Mouse (Mus musculus) embryonic fibroblast, embryonic 13.5 days (primary cell): ENCODE measurements around the gene Olfr1383. TPM values are rescaled to one million over a fixed set of nuclear protein-coding genes. Genes with fewer than 3 reads are reported as not detected.
A peak's percentile ranks its signal among the peaks of the same experiment; 100 is the strongest.
"Not testable (repeated sequence)": the region's sequence is repeated elsewhere in the genome, so short reads cannot be mapped to it uniquely, and the experiment has no call there.

Experiments
- H3K27ac ChIP-seq: 2 replicates; pipeline ENCODE4 v1.5.1; 2012; ENCODE audit warnings: low read length, control low read depth, inconsistent platforms; ENCODE audit not compliant: insufficient read depth
- H3K4me1 ChIP-seq: 2 replicates; pipeline ENCODE4 v1.6.1; 2011; ENCODE audit warnings: low read length; ENCODE audit not compliant: control insufficient read depth, insufficient read depth
- H3K4me3 ChIP-seq: 2 replicates; pipeline ENCODE4 v1.5.1; 2011; ENCODE audit warnings: mild to moderate bottlenecking, control low read depth, low read length; ENCODE audit not compliant: insufficient read depth
- CTCF ChIP-seq: IDR thresholded peaks from 2 replicates; pipeline ENCODE4 v1.5.1; 2011; ENCODE audit warnings: mild to moderate bottlenecking, control low read depth, low read length, moderate library complexity, borderline replicate concordance; ENCODE audit not compliant: insufficient read depth
- POLR2A ChIP-seq: IDR thresholded peaks from 2 replicates; pipeline ENCODE4 v1.6.1; 2011; ENCODE audit warnings: low read depth, mild to moderate bottlenecking, control low read depth, low read length, moderate library complexity
- polyA plus RNA-seq: library from polyadenylated mRNA; stranded (reverse); fragments of >200 nt; gene quantifications from 2 replicates; pipeline ENCODE4 v1.2.4, GENCODE M21; 2011; ENCODE audit warnings: low read depth; ENCODE audit not compliant: missing spikeins, insufficient read length

Olfr1383 gene
- polyA plus RNA-seq, result not detected in 2 replicates

- TF ChIP-seq CTCF (no peak), POLR2A (no peak)
Measured at GRCm38 (mm10) chr11:49519348-49519747, at the start of gene Olfr1383. Gene Olfr1383 (plus strand): TSS chr11:49519648.

GRCm38 (mm10) chr11:49485973-49486372 lies 33.5 kb upstream of the Olfr1383 start:
- Histone ChIP-seq H3K27ac (no peak overlapping the region), H3K4me1 (no peaks in the 10 kb centered on the region), H3K4me3 (no peak overlapping the region)
- TF ChIP-seq CTCF (no peak), POLR2A (no peak)

More at GRCm38 (mm10) chr11:49519348-49519747, at the start of gene Olfr1383:
- Histone ChIP-seq H3K4me3 (no peak within 1 kb of the TSS), H3K4me1 (no peaks in the 10 kb centered on the region), H3K27ac (no peak within 1 kb of the TSS)

- not testable (repeated sequence) for H3K4me3 ChIP-seq, H3K4me1 ChIP-seq, H3K27ac ChIP-seq
Measured at GRCm38 (mm10) chr11:49488770-49489169, 30.7 kb upstream of the Olfr1383 start, which contains the start of gene Olfr1385. Gene Olfr1385 (plus strand): TSS chr11:49489070.

GRCm38 (mm10) chr11:49518086-49518485 lies 1.4 kb upstream of the Olfr1383 start:
- no peak overlapping the region for H3K4me3 ChIP-seq
- H3K27ac ChIP-seq, result no peak overlapping the region
- TF ChIP-seq POLR2A, result no peak
- TF ChIP-seq CTCF, result no peak
- no peaks in the 10 kb centered on the region for H3K4me1 ChIP-seq

GRCm38 (mm10) chr11:49527947-49528346 lies 8.5 kb downstream of the Olfr1383 start, which contains the start of gene Olfr1382:
Gene Olfr1382 (plus strand): TSS chr11:49528247.
- TF ChIP-seq POLR2A, result no peak
- no peak for TF ChIP-seq CTCF
- Histone ChIP-seq H3K4me3 (no peak within 1 kb of the TSS), H3K4me1 (no peaks in the 10 kb centered on the region), H3K27ac (no peak within 1 kb of the TSS)

GRCm38 (mm10) chr11:49532761-49533160 lies 13.3 kb downstream of the Olfr1383 start:
- peak overlapping the region; percentile 11; the same call in 1 of the 2 replicates for H3K27ac ChIP-seq
- TF ChIP-seq POLR2A (no peak), CTCF (no peak)
- H3K4me1 ChIP-seq, result no peaks in the 10 kb centered on the region
- no peak overlapping the region for H3K4me3 ChIP-seq

- H3K4me1 ChIP-seq, H3K27ac ChIP-seq, H3K4me3 ChIP-seq: not testable (repeated sequence)
- peak; percentile 55; the same call in 1 of the 2 replicates for TF ChIP-seq CTCF
Measured at GRCm38 (mm10) chr11:49536631-49537030, 17.2 kb downstream of the Olfr1383 start.

- H3K27ac ChIP-seq, H3K4me1 ChIP-seq, H3K4me3 ChIP-seq: not testable (repeated sequence)
Measured at GRCm38 (mm10) chr11:49543149-49543548, 23.7 kb downstream of the Olfr1383 start, which contains the start of gene Olfr1381. Gene Olfr1381 (plus strand): TSS chr11:49543449.

GRCm38 (mm10) chr11:49554033-49554432 lies 34.6 kb downstream of the Olfr1383 start:
- H3K4me3 ChIP-seq, H3K27ac ChIP-seq, H3K4me1 ChIP-seq: not testable (repeated sequence)
- peak; percentile 65; the same call in 1 of the 2 replicates for TF ChIP-seq CTCF

GRCm38 (mm10) chr11:49556578-49556977 lies 37.1 kb downstream of the Olfr1383 start, which contains the start of gene Olfr1380:
Gene Olfr1380 (plus strand): TSS chr11:49556878.
- H3K27ac ChIP-seq, H3K4me1 ChIP-seq, H3K4me3 ChIP-seq: not testable (repeated sequence)

GRCm38 (mm10) chr11:49575054-49575453 lies 55.6 kb downstream of the Olfr1383 start:
- not testable (repeated sequence) for H3K27ac ChIP-seq, H3K4me1 ChIP-seq, H3K4me3 ChIP-seq

Other genes with a start within 250 kb of the Olfr1383 start
- 0.23 TPM in 1 of 2 replicates, not detected in the other for gene Olfr1393, start 241.3 kb upstream of the Olfr1383 start, polyA plus RNA-seq
- not detected in 2 replicates for gene Olfr1392, start 234.4 kb upstream of the Olfr1383 start, polyA plus RNA-seq
- gene Olfr10, start 214.9 kb upstream of the Olfr1383 start, polyA plus RNA-seq, result not detected in 2 replicates
- gene Olfr1391, start 196.9 kb upstream of the Olfr1383 start, polyA plus RNA-seq, result not detected in 2 replicates
- gene Olfr1390, start 184.5 kb upstream of the Olfr1383 start, polyA plus RNA-seq, result not detected in 2 replicates
- gene Olfr1389, start 96.6 kb upstream of the Olfr1383 start, polyA plus RNA-seq, result not detected in 2 replicates
- gene Olfr1388, start 83.0 kb upstream of the Olfr1383 start, polyA plus RNA-seq, result not detected in 2 replicates
- not detected in 2 replicates for gene Olfr1387, start 64.3 kb upstream of the Olfr1383 start, polyA plus RNA-seq
- not detected in 2 replicates for gene Olfr1386, start 54.6 kb upstream of the Olfr1383 start, polyA plus RNA-seq
- not detected in 2 replicates for gene Olfr1385, start 30.6 kb upstream of the Olfr1383 start, polyA plus RNA-seq
- not detected in 2 replicates for gene Olfr1384, start 12.9 kb upstream of the Olfr1383 start, polyA plus RNA-seq
- gene Olfr1382, start 8.6 kb downstream of the Olfr1383 start, polyA plus RNA-seq, result not detected in 2 replicates
- not detected in 2 replicates for gene Olfr1381, start 23.8 kb downstream of the Olfr1383 start, polyA plus RNA-seq
- not detected in 2 replicates for gene Olfr1380, start 37.2 kb downstream of the Olfr1383 start, polyA plus RNA-seq
- 2.4 and 5.4 TPM in 2 replicates for gene Flt4, start 89.6 kb downstream of the Olfr1383 start, polyA plus RNA-seq
- not detected in 2 replicates for gene Scgb3a1, start 144.0 kb downstream of the Olfr1383 start, polyA plus RNA-seq
- 66.6 and 94.8 TPM in 2 replicates for gene Cnot6, start 193.1 kb downstream of the Olfr1383 start, polyA plus RNA-seq